Mouse (Mus musculus): Measurements from ENCODE around the gene Kif19a.

DNA sequence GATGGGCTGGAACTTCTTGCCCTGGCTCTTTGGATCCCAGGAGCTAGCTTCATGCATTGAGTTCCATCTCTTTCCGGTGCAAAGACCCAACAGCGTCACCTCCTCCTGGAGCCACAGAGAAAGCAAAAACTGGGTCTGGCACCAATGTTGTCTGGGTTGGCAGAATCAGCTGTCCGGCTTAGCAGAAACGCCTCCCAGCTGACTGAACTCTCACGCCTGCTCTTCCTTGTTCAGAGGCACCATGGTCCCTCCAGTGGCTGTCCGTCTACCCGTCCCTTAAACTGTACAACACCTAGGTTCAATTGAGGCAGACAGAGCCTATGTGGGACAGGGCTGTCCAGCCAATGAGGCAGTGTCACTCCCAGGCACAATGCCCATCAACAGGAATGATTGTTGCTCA is 32.0 kb downstream of the Kif19a start:
- TF ChIP-seq CTCF (IDR thresholded peaks at IDR 0.05; ENCODE audit: low read depth): no peak
- no peak for TF ChIP-seq EP300 (IDR thresholded peaks at IDR 0.05; ENCODE audit: low read depth)
